Mouse (Mus musculus): ENCODE measurements at regions not wholly inside any gene's neighbourhood (a gene's known extent, or its start where the extent isn't known, plus 50 kb on each side); places are given as distances from the start of the nearest gene placed in this dataset.

DNA sequence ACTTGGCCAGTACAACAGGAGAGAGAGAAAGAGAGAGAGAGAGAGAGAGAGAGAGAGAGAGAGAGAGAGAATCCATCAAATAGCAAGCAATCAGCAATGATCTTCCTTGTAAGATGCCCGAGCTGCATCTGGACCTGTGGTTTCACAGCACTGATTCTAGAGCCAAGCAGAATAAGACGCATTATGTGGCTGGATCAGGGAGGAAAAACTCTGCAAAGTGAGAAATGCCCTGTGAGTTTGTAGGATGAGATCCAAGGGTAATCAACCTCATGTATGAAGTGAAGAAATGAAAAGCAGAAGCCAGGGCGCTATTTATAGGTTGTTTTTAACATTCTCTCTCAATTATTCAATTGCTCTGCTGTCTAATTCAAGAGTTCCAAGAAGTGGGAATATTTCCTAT, 339.3 kb upstream of the Maf start:
- Histone ChIP-seq H3K36me3 (no peaks in the 10 kb centered on the region), H3K27me3 (no peaks in the 10 kb centered on the region), H3K4me2 (replicated peaks) (no peak overlapping the region), H3K4me3 (no peak overlapping the region), H3K9ac (no peak overlapping the region), H3K9me3 (no peaks in the 10 kb centered on the region), H3K4me1 (no peaks in the 10 kb centered on the region), H3K27ac (no peak overlapping the region)
- ATAC-seq (ENCODE audit: low FRiP score, low read depth), result no peak
- WGBS, result 64% methylated on average over 3 of the region's 3 CpGs

DNA sequence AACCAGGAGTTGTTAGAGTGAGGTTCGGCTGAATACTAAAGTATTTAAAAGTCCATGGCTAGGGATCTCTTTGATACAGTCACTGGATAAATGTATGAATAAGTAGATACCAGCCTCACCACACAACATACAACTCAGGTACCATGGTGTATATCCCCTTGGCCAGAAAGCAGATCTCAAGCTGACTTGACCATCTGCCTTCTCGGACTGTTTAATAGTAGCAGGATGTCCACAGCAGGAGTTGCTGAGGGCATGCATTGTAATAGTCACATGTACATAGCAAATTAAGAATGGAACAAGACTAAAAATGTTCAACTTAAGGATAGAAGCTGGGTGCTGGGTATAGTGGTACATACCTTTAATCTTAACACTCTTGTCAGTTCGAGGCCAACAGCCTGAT, 337.9 kb upstream of the Maf start:
- H3K4me1 ChIP-seq, result no peaks in the 10 kb centered on the region
- no peak overlapping the region for H3K4me2 ChIP-seq (replicated peaks)
- no peak overlapping the region for H3K27ac ChIP-seq
- H3K9ac ChIP-seq, result no peak overlapping the region
- no peaks in the 10 kb centered on the region for H3K9me3 ChIP-seq
- no peak for ATAC-seq (ENCODE audit: low FRiP score, low read depth)
- H3K36me3 ChIP-seq, result no peaks in the 10 kb centered on the region
- no peak overlapping the region for H3K4me3 ChIP-seq
- H3K27me3 ChIP-seq, result no peaks in the 10 kb centered on the region
- 79% methylated on average over 3 of the region's 3 CpGs for WGBS

GRCm38 (mm10) chr8:116043381-116043780, 335.8 kb upstream of the Maf start:
- H3K4me1 ChIP-seq, result no peaks in the 10 kb centered on the region
- H3K27ac ChIP-seq, result no peak overlapping the region
- WGBS, result 90% methylated on average over 4 of the region's 4 CpGs
- no peak for ATAC-seq (ENCODE audit: low FRiP score, low read depth)
- no peaks in the 10 kb centered on the region for H3K36me3 ChIP-seq
- H3K4me2 ChIP-seq (replicated peaks), result no peak overlapping the region
- no peaks in the 10 kb centered on the region for H3K27me3 ChIP-seq
- H3K9me3 ChIP-seq, result no peaks in the 10 kb centered on the region
- H3K9ac ChIP-seq, result no peak overlapping the region
- no peak overlapping the region for H3K4me3 ChIP-seq

GRCm38 (mm10) chr8:116030966-116031365, 323.4 kb upstream of the Maf start:
- no peaks in the 10 kb centered on the region for H3K36me3 ChIP-seq
- H3K9ac ChIP-seq, result no peak overlapping the region
- H3K27ac ChIP-seq, result no peak overlapping the region
- no peak overlapping the region for H3K4me3 ChIP-seq
- no peaks in the 10 kb centered on the region for H3K4me1 ChIP-seq
- H3K27me3 ChIP-seq, result no peaks in the 10 kb centered on the region
- 87% methylated on average over 10 of the region's 10 CpGs for WGBS
- no peak overlapping the region for H3K4me2 ChIP-seq (replicated peaks)
- H3K9me3 ChIP-seq, result no peaks in the 10 kb centered on the region
- no peak for ATAC-seq (ENCODE audit: low FRiP score, low read depth)

- no peak overlapping the region for H3K27ac ChIP-seq
- H3K4me2 ChIP-seq (replicated peaks), result no peak overlapping the region
- no peaks in the 10 kb centered on the region for H3K27me3 ChIP-seq
- ATAC-seq (ENCODE audit: low FRiP score, low read depth), result no peak
- H3K4me3 ChIP-seq, result no peak overlapping the region
- 86% methylated on average over 2 of the region's 2 CpGs for WGBS
- H3K4me1 ChIP-seq, result no peaks in the 10 kb centered on the region
- no peak overlapping the region for H3K9ac ChIP-seq
- no peaks in the 10 kb centered on the region for H3K36me3 ChIP-seq
- H3K9me3 ChIP-seq, result no peaks in the 10 kb centered on the region
Observed at GRCm38 (mm10) chr8:116025321-116025720, 317.7 kb upstream of the Maf start.

DNA sequence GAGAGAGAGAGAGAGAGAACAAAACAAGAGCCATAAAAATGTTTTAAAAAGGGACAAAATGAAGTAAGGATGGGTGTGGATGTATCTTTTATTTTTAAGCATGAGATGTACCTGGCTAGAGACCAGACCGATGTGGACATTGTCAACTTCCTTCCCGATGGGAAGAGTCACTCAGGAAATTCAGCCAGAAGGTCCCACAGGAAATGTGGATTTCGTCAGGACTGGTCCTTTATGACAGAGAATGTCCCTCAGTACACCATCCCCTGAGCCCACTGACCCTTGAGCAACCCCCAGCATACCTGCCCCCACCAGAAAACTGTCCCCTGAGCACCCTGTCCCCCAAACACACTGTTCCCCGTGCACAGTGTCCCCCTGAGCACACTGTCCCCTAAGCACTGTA, 317.2 kb upstream of the Maf start:
- no peaks in the 10 kb centered on the region for H3K4me1 ChIP-seq
- H3K9ac ChIP-seq, result no peak overlapping the region
- no peak overlapping the region for H3K4me3 ChIP-seq
- 85% methylated on average over 4 of the region's 4 CpGs for WGBS
- H3K9me3 ChIP-seq, result no peaks in the 10 kb centered on the region
- H3K4me2 ChIP-seq (replicated peaks), result no peak overlapping the region
- no peaks in the 10 kb centered on the region for H3K27me3 ChIP-seq
- no peak overlapping the region for H3K27ac ChIP-seq
- no peaks in the 10 kb centered on the region for H3K36me3 ChIP-seq
- ATAC-seq (ENCODE audit: low FRiP score, low read depth), result no peak

- ATAC-seq (ENCODE audit: low FRiP score, low read depth), result no peak
- no peaks in the 10 kb centered on the region for H3K9me3 ChIP-seq
- H3K9ac ChIP-seq, result no peak overlapping the region
- no peaks in the 10 kb centered on the region for H3K4me1 ChIP-seq
- H3K4me2 ChIP-seq (replicated peaks), result no peak overlapping the region
- H3K27me3 ChIP-seq, result no peaks in the 10 kb centered on the region
- H3K27ac ChIP-seq, result no peak overlapping the region
- no peak overlapping the region for H3K4me3 ChIP-seq
- no peaks in the 10 kb centered on the region for H3K36me3 ChIP-seq
Observed at GRCm38 (mm10) chr8:116021691-116022090, 314.1 kb upstream of the Maf start.

DNA sequence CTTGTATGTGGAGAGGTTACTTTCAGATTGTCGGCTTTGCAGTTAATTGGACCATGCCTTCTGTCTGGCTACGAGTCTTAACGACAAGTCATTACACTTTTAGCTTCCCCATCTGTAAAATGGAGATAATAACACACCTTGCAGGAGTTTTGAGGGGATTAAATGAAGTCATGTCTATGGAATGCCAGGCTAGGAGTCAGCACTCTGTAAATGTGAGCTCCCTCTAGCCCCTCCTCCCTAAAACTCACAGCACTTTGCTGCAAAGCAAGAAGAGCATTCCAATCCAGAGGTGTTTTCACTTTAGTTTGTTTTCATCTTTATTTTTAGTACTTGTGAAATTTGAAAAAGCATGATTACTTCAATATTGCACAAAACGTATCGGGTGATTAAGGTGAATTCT, 287.7 kb upstream of the Maf start:
- Histone ChIP-seq H3K4me3 (no peak overlapping the region), H3K4me1 (0 out of 2 replicates have a peak, but pooled peaks cover 4% of the 10 kb centered on the region), H3K27me3 (no peaks in the 10 kb centered on the region), H3K9me3 (no peaks in the 10 kb centered on the region), H3K36me3 (no peaks in the 10 kb centered on the region), H3K4me2 (replicated peaks) (no peak overlapping the region), H3K27ac (no peak overlapping the region), H3K9ac (no peak overlapping the region)
- ATAC-seq (ENCODE audit: low FRiP score, low read depth), result no peak
- WGBS, result 41% methylated on average over 5 of the region's 5 CpGs

- 0 out of 2 replicates have a peak, but pooled peaks cover 4% of the 10 kb centered on the region for H3K4me1 ChIP-seq
- no peak overlapping the region for H3K27ac ChIP-seq
- H3K9me3 ChIP-seq, result no peaks in the 10 kb centered on the region
- no peaks in the 10 kb centered on the region; the same call in 1 of the 2 replicates for H3K27me3 ChIP-seq
- H3K4me2 ChIP-seq (replicated peaks), result no peak overlapping the region
- no peak overlapping the region for H3K4me3 ChIP-seq
- 56% methylated on average over 6 of the region's 6 CpGs for WGBS
- ATAC-seq (ENCODE audit: low FRiP score, low read depth), result no peak
- no peak overlapping the region for H3K9ac ChIP-seq
- no peaks in the 10 kb centered on the region for H3K36me3 ChIP-seq
Observed at GRCm38 (mm10) chr8:115991989-115992388, 284.4 kb upstream of the Maf start.

- 59% methylated on average over 6 of the region's 6 CpGs for WGBS
- no peaks in the 10 kb centered on the region for H3K9me3 ChIP-seq
- ATAC-seq (ENCODE audit: low FRiP score, low read depth), result no peak
- no peak overlapping the region for H3K27ac ChIP-seq
- H3K4me3 ChIP-seq, result no peak overlapping the region
- H3K4me2 ChIP-seq (replicated peaks), result no peak overlapping the region
- peaks cover 11% of the 10 kb centered on the region; the same call in 1 of the 2 replicates for H3K27me3 ChIP-seq
- H3K36me3 ChIP-seq, result no peaks in the 10 kb centered on the region
- H3K9ac ChIP-seq, result no peak overlapping the region
- H3K4me1 ChIP-seq, result no peaks in the 10 kb centered on the region
Observed at GRCm38 (mm10) chr8:115983397-115983796, 275.8 kb upstream of the Maf start.

DNA sequence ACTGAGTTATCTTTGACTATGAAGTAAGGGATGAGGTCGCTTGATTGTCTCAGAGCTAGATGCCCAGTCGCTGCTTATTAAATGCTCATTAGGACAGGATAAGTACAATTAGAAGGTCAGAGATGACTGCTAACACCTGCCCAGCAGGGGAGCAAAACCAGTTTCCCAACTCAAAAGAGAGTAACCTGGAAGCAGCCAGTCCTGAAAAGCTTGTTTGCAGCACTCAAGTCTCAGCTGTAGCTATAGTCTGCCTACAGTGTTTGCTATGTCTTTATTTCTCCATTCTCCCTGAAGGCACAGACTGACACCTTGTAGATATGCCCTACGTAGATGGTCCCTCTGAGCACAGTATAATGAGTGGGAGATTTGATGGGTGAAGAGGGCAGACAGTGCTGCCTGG, 274.7 kb upstream of the Maf start:
- no peak for ATAC-seq (ENCODE audit: low FRiP score, low read depth)
- Histone ChIP-seq H3K27ac (no peak overlapping the region), H3K4me2 (replicated peaks) (no peak overlapping the region), H3K4me1 (peaks cover under 1% of the 10 kb centered on the region; the same call in 1 of the 2 replicates), H3K9me3 (no peaks in the 10 kb centered on the region), H3K36me3 (no peaks in the 10 kb centered on the region), H3K27me3 (peaks cover 11% of the 10 kb centered on the region; the same call in 1 of the 2 replicates), H3K4me3 (no peak overlapping the region), H3K9ac (no peak overlapping the region)
- WGBS, result 65% methylated on average over 3 of the region's 3 CpGs

DNA sequence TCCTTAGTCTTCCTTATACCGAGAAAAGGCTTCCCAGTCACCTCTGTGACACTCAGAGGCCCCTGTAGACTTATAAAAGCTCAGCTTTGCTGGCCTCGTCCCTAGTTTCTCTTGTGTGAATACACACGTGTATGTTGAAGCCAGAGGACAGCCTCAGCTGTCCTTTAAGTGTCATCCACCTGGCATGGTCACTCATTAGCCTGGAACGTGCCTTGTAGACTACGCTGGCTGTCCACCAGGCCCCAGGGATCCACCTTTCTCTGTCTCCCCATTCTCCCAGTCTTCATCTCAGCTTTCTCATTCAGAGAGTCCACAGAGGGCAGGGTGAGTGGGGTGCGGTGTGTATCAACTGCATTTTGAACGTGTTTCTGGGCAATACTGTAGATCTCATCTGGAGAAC, 273.8 kb upstream of the Maf start:
- H3K4me2 ChIP-seq (replicated peaks), result no peak overlapping the region

GRCm38 (mm10) chr8:115980616-115981015, 273.0 kb upstream of the Maf start:
- Histone ChIP-seq H3K4me1 (peaks cover 8% of the 10 kb centered on the region; the same call in 1 of the 2 replicates), H3K36me3 (no peaks in the 10 kb centered on the region), H3K27me3 (peaks cover 11% of the 10 kb centered on the region; the same call in 1 of the 2 replicates), H3K4me2 (replicated peaks) (no peak overlapping the region), H3K4me3 (no peak overlapping the region), H3K27ac (no peak overlapping the region), H3K9ac (no peak overlapping the region), H3K9me3 (no peaks in the 10 kb centered on the region)
- ATAC-seq (ENCODE audit: low FRiP score, low read depth), result no peak
- WGBS, result 87% methylated on average over 3 of the region's 3 CpGs

More for the DNA sequence above, 273.8 kb upstream of the Maf start:
- 77% methylated on average over 7 of the region's 7 CpGs for WGBS
- Histone ChIP-seq H3K36me3 (no peaks in the 10 kb centered on the region), H3K4me1 (peaks cover 8% of the 10 kb centered on the region; the same call in 1 of the 2 replicates), H3K27me3 (peaks cover 11% of the 10 kb centered on the region; the same call in 1 of the 2 replicates), H3K9me3 (no peaks in the 10 kb centered on the region), H3K27ac (no peak overlapping the region), H3K9ac (no peak overlapping the region), H3K4me3 (no peak overlapping the region)
- no peak for ATAC-seq (ENCODE audit: low FRiP score, low read depth)

All from limb, embryonic 13.5 days (tissue).